Mouse (Mus musculus) adrenal gland, adult (tissue): Measurements from ENCODE around the gene Jtb.

Experiments used
- DNase-seq, 2 experiments: peaks; one replicate each; pipeline ENCODE4 v3.0.0; 2022 to 2023; ENCODE audit warnings: low spot score in 1 of 2; ENCODE audit not compliant: inconsistent age in 2 of 2

The Jtb gene

DNA sequence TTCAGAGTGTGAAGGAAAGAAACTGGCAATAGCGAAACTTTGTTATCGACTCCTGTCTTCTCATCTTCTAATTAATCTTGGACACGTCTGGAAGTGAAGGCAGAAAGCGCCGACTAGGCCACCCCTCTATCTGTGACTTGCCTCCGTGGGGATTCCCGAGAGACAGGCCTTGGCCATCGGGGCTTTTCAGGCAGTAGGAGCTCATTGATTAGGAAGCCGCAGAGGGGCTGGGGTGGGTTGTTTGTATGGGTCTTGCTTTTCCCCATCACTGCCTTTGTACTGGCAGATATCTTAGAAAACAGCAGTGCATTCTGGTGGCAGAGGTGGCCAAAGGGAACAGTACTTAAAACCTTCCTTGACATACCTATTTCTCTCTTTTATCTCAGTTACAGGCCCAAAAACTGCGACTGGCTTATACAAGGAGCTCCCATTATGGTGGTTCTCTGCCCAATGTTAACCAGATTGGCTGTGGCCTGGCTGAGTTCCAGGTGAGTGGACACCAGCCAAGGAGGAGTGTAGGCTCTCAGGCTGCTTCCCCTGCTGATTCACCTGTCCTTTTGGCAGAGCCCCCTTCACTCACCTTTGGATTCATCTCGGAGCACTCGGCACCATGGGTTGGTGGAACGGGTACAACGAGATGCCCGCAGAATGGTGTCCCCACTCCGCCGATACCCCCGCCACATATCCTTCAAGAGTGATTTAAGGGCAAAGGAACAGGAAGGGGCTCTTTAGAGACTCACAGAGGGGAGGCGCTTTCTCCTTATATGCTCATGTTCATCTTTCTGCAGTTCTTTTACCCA, 25.5 kb downstream of the Jtb start:
- peak in 1 of 2 experiments; percentile 66 for DNase-seq

DNA sequence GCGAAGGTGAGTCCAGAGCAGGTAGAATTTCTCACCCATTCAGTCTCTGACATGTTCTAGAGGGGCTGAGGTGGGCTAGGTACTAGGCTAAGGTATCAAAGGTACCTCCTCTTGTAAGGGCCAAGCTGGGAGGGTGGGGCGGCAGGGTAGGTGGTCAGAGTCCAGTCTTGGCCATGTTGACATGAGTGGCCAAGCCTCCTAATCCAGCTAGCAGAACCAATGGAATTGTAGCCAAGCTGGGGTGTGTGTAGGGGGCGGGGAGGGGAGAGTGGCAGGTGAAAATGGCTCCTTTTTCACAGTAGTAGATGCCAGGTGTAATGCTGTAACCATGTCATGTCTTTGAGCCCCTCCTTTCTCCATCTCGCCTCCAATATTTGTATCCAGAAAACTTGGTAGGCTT, 27.1 kb downstream of the Jtb start:
- DNase-seq: no peak

DNA sequence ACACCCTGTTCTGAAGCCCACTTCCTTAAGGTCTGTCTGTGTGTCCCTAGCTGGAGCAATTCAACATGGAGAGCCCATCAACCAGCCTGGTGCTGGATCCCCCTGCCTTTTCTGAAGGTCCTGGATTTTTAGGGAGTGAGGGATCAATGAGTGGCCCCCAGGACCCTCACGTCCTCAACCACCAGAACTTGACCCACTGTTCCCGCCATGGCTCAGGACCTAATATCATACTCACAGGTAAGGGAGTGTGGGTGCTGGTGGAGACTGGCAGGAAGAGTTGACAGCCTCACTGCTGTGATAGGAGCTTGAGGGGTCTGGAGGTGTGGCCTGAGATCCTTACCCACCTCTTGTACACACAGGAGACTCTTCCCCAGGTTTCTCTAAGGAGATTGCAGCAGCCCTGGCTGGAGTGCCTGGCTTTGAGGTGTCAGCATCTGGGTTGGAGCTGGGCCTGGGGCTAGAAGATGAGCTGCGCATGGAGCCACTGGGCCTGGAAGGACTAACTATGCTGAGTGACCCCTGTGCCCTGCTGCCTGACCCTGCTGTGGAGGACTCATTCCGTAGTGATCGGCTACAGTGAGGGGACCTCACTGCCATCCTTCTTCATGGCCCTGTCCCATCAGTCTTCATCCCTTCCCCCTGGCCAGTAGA, 31.8 kb downstream of the Jtb start:
- DNase-seq: peak in 1 of 2 experiments; percentile 30

DNA sequence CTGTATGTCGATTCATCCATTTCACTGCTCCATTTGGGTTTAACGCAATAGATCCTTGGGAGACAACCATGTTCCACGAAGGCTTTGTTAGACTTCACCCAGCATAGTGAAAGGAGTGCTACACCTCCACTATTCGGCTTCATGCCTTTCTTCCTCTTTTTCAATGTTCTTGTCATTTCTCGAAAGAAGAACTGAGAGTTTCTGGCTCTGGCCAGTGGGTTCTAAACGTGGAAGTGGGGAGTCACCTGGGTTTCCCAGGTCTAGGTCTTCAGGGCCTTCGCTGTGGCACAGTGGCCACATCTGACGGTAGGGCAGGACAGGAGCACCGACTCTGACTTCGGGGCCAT, 33.3 kb downstream of the Jtb start:
- DNase-seq: no peak

DNA sequence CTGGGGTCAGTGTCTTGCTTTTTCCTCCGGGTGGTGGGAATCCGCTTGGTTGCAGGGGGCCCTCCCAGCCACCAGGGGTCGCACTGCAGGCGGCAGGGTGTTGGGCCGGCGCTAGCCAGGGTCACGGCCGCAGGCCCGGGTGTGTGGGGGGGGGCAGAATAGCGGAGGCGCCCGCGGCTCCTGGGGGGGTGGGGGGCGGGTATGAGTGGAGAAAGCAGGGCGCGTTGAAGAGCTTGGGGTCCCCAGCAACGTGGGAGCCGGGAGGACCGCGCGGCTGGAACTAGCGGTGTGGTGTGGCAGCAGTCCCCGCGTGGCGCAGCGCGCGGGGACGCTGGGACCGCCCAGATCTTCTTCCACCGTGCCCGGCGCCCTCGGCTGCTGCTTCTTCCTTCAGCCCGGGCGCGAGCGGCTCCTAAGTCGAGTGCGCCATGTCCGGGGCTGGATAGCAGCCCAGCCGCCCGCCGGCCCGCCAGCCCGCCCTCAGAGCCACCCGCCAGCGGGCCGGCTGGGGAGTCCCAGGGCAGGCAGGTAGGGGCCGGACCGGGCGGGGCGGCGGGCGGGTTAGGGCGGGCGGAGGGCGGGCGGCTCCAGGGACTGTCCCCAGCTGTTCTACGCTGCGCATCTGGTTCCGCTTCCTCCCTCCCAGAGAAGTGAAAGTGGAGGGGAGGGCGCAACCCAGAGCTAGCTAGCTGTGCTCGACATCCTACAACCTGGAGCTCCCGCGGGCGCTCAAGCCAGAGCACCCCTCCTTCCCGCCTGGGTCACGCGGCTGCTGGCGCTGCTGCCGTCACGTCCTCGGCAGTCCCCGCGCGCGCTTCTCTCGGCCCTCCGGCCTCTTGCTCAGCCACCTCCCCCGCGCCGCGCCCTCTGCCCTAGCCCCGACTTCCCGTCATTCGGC, 33.9 kb downstream of the Jtb start, which contains the start of gene Dennd4b:
TSS of gene Dennd4b (plus strand) at position 152 of the 898 bp plus-strand sequence.
- DNase-seq: peak; percentile 93 to 97

DNA sequence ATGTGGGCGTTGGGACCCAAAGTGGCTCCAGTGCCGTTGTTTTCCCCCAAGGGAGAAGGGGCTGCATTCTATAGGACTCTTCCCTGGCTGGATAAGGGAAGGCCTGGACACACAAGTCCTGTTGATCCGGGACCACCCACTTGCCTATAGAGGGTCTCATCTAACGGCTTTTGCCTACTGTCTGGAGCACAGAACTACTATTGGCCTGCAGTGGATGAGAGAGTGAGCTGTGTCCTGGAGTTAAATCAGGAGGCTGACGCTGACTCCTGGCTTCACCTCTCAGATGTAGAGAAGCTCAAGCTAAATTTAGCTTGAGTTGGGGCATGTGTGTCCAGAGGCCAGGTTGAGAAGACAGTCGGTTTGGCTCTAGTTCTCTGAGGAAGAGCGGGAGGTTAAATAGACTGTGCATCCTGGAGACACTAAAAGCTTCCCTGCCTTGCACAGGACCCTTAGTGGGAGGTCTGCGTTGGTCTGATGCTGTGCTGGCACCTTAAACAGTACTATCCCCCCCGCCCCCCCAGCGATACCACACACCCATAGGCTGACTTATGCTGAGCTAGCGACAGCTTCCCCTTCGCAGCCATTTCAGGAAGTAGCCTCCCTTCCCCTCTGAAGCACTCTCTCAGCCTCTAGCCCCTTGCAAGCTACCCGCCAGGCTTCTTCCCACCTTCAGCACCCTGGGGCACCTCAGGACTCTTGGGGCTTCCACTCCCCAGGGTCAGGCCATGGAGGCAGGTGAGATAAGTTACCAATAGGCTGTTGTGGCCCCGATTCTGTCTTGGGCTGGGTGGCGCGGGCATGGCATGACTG, 34.7 kb downstream of the Jtb start:
- DNase-seq: peak; percentile 36 to 60

DNA sequence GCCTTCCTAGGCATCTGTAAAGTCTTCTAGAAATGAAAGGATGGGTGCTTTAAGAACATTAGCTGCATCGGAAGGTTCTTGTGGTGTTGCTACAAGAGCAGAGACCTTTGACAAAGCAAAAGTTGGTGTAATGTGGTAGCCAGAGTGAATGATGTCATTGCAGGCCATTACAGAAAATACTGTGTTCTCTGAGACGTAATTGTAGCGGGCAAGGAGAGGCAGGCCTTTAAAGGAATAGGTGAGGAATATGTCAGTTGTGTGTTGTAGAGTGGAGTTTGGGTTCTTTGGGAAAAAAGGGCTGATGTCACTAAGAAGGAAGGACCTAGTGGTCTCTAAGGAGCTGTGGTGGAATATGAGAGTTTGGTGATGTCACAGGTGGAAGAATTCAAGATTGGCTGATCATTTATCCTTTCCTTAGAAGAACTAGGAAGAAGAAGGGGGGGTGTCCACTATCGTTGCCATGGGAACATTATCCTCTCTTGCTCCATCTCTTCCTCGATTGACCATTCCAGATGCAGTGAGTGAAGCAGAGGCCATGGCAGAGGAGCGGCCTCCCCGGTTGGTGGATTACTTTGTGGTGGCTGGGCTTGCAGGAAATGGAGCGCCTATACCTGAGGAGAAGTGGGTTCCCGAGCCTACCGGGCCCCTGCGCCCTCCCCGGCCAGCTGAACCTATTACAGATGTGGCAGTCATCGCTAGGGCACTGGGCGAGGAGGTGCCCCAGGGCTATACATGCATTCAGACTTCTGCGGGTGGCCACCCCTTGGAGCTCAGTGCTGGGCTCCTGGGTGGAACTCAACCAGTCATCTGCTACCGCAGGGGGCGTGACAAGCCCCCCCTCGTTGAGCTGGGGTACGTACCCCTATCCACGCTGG, 35.7 kb downstream of the Jtb start:
- DNase-seq: peak; percentile 25 to 26

DNA sequence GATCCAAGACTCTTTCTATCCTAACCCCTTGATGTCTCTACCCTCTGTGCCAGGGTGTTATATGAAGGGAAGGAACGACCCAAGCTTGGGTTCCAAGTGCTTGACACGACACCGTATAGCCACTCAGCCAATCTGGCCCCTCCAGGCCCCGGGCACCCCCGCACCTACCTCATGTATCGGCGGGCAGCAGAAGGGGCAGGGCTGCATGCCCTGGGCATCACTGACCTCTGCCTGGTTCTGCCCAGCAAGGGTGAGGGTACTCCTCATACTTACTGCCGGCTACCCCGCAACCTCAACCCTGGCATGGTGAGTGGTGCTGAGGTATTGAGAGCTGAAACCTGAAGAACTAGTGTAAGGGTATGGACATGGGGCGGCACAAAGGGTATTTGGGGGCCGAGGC, 36.8 kb downstream of the Jtb start:
- peak in 1 of 2 experiments; percentile 25 for DNase-seq

DNA sequence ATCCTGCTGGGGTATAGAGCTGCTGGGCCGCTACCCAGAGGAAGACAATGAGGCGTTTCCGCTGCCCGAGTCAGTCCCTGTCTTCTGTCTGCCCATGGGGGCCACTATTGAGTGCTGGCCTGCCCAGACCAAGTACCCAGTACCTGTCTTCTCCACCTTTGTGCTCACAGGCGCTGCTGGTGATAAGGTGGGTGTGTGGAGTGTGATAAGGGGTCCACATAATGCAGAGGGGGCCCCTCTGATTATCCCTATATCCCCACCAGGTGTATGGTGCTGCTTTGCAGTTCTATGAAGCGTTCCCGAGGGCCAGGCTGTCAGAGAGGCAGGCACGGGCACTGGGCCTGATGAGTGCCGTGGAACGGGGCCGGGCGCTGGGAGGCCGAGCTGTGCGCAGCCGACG, 37.6 kb downstream of the Jtb start:
- peak in 1 of 2 experiments; percentile 20 for DNase-seq

DNA sequence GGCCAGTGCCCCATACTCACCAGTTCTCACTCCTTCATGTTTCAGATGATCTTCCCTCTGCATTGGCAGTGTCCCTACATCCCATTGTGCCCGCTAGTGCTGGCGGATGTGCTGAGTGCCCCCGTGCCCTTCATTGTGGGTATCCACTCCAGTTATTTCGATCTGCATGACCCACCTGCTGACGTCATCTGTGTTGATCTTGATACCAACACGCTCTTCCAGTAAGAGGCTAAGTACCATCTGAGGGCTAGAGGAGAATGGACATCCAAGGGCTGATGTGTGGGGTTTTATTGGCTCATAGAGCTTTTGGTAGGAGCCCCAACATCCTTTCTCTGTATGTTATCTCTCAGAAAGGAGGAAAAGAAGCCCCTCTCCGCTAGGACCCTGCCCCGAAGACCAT, 39.4 kb downstream of the Jtb start:
- no peak for DNase-seq

DNA sequence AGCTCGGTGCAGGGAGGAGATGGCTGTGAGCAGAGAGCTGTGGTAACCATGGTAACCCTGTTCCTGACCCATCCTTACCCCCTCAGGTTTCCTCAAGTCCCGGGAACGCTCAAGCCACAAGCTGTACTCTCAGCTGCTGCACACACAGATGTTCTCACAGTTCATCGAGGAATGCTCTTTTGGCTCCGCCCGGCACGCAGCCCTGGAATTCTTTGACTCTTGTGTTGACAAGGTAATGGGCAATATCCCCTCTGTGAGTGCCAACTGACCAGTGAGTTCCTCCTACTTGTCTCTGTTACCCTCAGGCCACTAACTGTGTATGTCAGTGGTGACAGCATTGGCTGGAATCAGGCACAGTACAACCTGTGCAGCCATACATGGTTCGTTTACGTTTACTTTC, 40.8 kb downstream of the Jtb start:
- no peak for DNase-seq

DNA sequence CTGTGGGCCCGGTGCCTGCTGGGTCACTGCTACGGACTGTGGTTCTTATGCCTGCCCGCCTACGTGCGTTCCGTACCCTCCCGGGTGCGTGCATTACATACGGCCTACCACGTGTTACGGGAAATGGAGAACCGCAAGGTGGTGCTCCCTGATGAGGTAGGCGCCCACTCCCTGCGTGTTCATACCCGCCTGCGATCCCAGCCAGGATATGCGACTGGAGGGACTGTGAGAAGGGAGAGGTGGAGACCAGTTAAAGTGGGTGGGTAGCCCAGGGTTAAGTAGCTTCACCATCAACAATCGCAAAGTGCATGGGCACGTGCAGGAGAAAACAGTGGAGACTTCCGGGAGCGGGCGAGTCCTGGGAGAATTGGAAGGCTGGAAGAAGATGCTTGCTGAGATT, 42.5 kb downstream of the Jtb start:
- DNase-seq: peak in 1 of 2 experiments; percentile 17

DNA sequence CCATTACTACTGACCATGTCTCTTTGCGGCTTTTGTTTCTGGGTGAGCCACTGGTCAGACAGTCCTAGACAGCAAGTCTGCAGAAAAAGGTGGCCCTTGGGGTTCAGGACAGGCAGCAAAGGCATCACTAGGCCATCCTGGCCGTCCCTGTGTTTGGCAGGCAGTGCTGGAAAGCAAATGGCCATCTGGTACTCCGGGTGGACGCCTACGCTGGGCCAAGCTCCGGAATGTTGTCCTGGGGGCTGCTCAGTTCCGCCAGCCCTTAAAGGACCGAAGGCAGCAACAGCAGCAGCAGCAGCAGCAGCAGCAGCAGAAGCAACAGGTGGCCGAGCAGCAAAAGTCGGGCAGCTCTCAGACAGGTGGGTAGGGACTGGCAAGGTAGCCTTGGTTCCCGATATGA, 43.9 kb downstream of the Jtb start:
- no peak for DNase-seq

DNA sequence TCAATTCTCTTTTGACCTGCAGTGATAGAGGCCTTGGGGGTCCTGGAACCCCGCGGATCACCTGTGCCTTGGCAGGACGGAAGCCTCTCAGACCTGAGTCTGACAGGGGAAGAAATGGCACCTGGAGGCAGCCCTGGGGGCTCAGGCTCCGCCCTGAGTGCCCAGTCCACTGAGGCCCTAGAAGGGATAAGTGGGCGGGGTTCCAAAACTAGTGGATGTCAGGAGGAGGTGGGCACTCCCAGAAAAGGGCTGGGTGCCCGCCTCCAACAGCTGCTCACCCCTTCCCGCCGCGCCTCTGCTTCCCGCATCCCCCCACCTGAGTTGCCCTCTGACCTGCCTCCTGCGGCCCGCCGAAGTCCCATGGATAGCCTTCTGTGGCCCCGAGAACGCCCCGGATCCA, 45.5 kb downstream of the Jtb start:
- DNase-seq: peak in 1 of 2 experiments; percentile 18

DNA sequence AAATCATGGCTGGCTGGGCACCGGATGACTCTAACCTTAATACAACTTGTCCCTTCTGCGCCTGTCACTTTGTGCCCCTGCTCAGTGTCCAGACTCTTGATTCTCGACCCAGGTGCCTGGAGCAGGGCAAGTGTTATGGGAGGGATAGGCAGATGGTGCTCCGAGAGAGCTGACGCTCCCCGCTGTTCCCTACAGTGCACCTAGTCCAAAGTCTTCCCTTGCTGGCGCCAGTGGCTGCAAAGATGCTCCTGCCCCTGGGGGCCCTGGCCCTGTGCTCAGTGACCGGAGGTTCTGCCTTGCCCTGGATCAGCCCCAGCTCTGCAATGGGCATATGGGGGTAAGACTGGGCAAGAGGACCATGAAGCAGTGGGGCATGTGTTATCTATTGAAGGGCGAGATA, 46.4 kb downstream of the Jtb start:
- no peak for DNase-seq

DNA sequence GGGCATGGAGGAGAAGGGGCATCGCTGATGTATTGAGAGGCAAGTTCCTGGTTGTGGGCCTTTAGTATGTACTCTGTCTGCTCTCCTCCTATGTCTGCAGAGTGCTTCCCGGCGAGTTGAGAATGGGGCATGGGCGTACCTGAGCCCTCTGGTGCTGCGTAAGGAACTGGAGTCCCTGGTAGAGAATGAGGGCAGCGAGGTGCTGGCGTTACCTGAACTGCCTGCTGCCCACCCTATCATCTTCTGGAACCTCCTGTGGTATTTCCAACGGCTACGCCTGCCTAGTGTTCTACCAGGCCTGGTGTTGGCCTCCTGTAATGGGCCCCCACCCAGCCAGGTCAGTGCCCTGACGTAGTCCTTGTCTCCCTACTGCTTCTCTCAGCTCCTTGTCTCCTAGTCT, 46.8 kb downstream of the Jtb start:
- DNase-seq: no peak

DNA sequence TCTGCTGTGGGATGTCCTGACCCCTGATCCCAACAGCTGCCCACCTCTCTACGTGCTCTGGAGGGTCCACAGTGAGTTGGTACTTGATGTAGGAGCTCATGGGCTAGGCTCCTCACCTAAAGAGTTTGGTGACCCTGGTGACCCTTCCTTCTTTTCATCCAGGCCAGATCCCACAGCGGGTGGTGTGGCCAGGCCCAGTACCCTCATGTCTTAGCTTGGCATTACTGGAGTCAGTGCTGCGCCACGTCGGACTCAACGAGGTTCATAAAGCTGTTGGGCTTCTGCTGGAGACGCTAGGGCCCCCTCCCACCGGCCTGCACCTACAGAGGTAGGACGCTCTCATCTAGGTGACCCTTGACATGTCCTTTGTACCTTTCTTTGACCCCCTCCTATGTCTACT, 47.8 kb downstream of the Jtb start:
- DNase-seq: peak in 1 of 2 experiments; percentile 15

DNA sequence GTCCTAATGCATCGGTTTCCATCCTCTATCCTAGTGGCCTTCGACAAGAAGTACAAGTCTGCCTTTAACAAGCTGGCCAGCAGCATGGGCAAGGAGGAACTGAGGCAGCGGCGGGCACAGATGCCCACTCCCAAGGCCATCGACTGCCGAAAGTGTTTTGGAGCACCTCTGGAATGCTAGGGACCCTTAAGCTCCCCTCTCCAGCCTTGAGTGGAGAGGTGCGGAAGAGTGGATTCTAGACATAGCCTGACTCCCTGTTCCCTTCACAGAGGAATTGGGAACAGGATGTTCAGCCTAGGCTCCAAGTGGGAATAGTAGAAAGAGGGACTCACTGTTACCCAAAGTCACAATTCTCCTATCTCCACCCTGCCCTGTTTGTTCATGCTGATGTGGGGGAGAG, 48.3 kb downstream of the Jtb start:
- DNase-seq: no peak

DNA sequence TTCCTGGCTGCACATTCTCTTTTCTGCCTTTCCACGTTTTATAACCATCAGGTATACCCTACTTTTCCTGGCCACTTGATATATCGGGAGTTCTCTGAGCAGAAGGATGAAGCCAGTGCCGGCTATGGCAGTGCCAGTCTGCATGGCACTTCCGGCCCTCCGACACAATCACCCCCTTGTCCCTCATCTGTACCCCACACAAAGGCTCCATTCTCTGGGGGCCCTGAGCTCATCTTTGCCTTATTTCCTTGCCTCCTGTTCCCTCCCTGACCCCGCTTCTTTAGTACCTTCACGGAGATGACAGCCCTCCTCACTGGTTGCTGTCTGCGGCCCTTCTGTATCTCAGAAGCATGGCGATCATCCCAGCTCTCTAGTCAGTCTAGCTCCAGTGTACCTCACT, 49.3 kb downstream of the Jtb start:
- DNase-seq: no peak

DNA sequence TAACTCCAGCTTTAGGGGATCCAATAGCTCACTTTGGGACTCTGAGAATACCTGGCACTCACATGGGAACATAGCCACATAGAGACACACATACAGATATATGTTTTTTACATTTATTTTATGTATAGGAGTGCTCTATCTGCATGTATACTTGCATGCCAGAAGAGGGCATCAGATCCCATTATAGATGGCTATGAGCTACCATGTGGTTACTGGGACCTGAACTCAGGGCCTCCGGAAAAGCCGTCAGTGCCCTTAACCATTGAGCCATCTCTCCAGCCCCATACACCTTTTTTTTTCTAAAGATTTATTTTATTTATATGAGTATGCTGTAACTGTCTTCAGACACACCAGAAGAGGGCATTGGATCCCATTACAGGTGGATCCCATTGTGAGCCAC, 52.8 kb downstream of the Jtb start:
- DNase-seq: peak in 1 of 2 experiments; percentile 23
